Mouse (Mus musculus) embryonic facial prominence, embryonic 15.5 days (tissue): ENCODE measurements around the gene Acox1. TPM values are rescaled to one million over a fixed set of nuclear protein-coding genes. Genes with fewer than 3 reads are reported as not detected.

Experiments
- ATAC-seq: fragments of 200-750 bp; cut with Nextera tagmentation; 2 replicates; pipeline ENCODE4 v1.8.0; 2017; ENCODE audit warnings: low read depth, moderate TSS enrichment; ENCODE audit not compliant: insufficient number of reproducible peaks, low FRiP score, low TSS enrichment
- H3K27ac ChIP-seq: fragments of 300-500 bp; sonication (generic); replicated peaks from 2 replicates; pipeline ENCODE4 v1.5.1; 2015; ENCODE audit warnings: mild to moderate bottlenecking, inconsistent platforms
- H3K27me3 ChIP-seq: fragments of 300-500 bp; sonication (generic); 2 replicates; pipeline ENCODE4 v1.6.1; 2015; ENCODE audit warnings: inconsistent platforms
- H3K36me3 ChIP-seq: fragments of 300-500 bp; sonication (generic); 2 replicates; pipeline ENCODE4 v1.6.1; 2015; ENCODE audit warnings: mild to moderate bottlenecking, inconsistent platforms
- H3K4me1 ChIP-seq: fragments of 300-500 bp; sonication (generic); 2 replicates; pipeline ENCODE4 v1.6.1; 2015; ENCODE audit warnings: inconsistent platforms
- H3K4me2 ChIP-seq: fragments of 300-500 bp; sonication (generic); replicated peaks from 2 replicates; pipeline ENCODE4 v1.6.1; 2015; ENCODE audit warnings: mild to moderate bottlenecking, inconsistent platforms
- H3K4me3 ChIP-seq: fragments of 300-500 bp; sonication (generic); replicated peaks from 2 replicates; pipeline ENCODE4 v1.5.1; 2015; ENCODE audit warnings: mild to moderate bottlenecking, inconsistent platforms
- H3K9ac ChIP-seq: fragments of 300-500 bp; sonication (generic); 2 replicates; pipeline ENCODE4 v1.6.1; 2015; ENCODE audit warnings: inconsistent platforms
- H3K9me3 ChIP-seq: fragments of 300-500 bp; sonication (generic); replicated peaks from 2 replicates; pipeline ENCODE4 v1.6.1; 2016; ENCODE audit warnings: inconsistent platforms
- WGBS: fragments of 180-500 bp; shearing (Covaris S2); methylation state at CpG from one replicate; pipeline ENCODE4 v1.1.7; 2015; 5-methylcytosine and 5-hydroxymethylcytosine counted together
- polyA plus RNA-seq: library from polyadenylated mRNA; unstranded; fragments of >200 nt; fragmentation: Nextera tagmentation; extraction: Ambion mirVana; gene quantifications from 2 replicates; pipeline ENCODE4 v1.2.1, GENCODE M21; 2015

The Acox1 gene
- polyA plus RNA-seq, 1 experiment from 2014 or later, result 29.1 TPM

GRCm38 (mm10) chr11:116210696-116211095 is 11.9 kb upstream of the Acox1 start:
- 66% methylated on average over 5 of the region's 5 CpGs for WGBS
- Histone ChIP-seq H3K9me3 (no peaks in the 10 kb centered on the region), H3K4me1 (0 out of 2 replicates have a peak, but pooled peaks cover 4% of the 10 kb centered on the region), H3K27ac (no peak overlapping the region), H3K36me3 (peaks cover 18% of the 10 kb centered on the region), H3K9ac (no peak overlapping the region), H3K27me3 (no peaks in the 10 kb centered on the region), H3K4me3 (no peak overlapping the region), H3K4me2 (no peak overlapping the region)
- no peak for ATAC-seq

GRCm38 (mm10) chr11:116209257-116209656 is 10.4 kb upstream of the Acox1 start:
- no peak overlapping the region for H3K4me3 ChIP-seq
- no peak overlapping the region for H3K4me2 ChIP-seq
- H3K27me3 ChIP-seq, result no peaks in the 10 kb centered on the region
- H3K36me3 ChIP-seq, result peaks cover 27% of the 10 kb centered on the region
- no peaks in the 10 kb centered on the region for H3K9me3 ChIP-seq
- H3K9ac ChIP-seq, result no peak overlapping the region
- WGBS, result 78% methylated on average over 8 of the region's 8 CpGs
- no peak overlapping the region for H3K27ac ChIP-seq
- no peak for ATAC-seq
- 0 out of 2 replicates have a peak, but pooled peaks cover 4% of the 10 kb centered on the region for H3K4me1 ChIP-seq

DNA sequence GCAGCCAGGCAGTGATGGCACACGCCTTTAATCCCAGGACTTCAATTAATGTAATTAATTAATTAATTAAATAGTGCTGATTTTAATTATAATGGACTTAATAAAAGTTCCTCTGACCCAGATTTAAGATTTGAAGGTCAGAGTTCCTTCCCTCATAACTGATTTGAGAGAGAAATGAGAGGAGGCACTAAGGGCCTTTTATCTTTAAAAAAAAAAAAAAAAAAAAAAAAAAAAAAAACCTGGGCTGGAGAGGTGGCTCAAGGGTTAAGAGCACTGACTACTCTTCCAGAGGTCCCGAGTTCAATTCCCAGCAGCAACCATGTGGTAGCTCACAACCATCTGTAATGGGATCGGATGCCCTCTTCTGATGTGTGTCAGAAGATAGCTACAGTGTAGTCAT is 9.8 kb upstream of the Acox1 start:
- Histone ChIP-seq H3K36me3 (peaks cover 27% of the 10 kb centered on the region), H3K4me1 (0 out of 2 replicates have a peak, but pooled peaks cover 4% of the 10 kb centered on the region), H3K9me3 (no peaks in the 10 kb centered on the region), H3K27me3 (no peaks in the 10 kb centered on the region), H3K4me3 (no peak overlapping the region), H3K9ac (no peak overlapping the region), H3K4me2 (no peak overlapping the region), H3K27ac (no peak overlapping the region)
- 71% methylated on average over 3 of the region's 3 CpGs for WGBS
- ATAC-seq, result no peak

- 0 out of 2 replicates have a peak, but pooled peaks cover 4% of the 10 kb centered on the region for H3K4me1 ChIP-seq
- no peaks in the 10 kb centered on the region for H3K9me3 ChIP-seq
- H3K4me3 ChIP-seq, result no peak overlapping the region
- H3K4me2 ChIP-seq, result no peak overlapping the region
- no peak overlapping the region for H3K27ac ChIP-seq
- ATAC-seq, result no peak
- peaks cover 33% of the 10 kb centered on the region for H3K36me3 ChIP-seq
- no peak overlapping the region for H3K9ac ChIP-seq
- H3K27me3 ChIP-seq, result no peaks in the 10 kb centered on the region
- 50% methylated on average over 4 of the region's 4 CpGs for WGBS
Measured at GRCm38 (mm10) chr11:116206678-116207077, 7.8 kb upstream of the Acox1 start.

DNA sequence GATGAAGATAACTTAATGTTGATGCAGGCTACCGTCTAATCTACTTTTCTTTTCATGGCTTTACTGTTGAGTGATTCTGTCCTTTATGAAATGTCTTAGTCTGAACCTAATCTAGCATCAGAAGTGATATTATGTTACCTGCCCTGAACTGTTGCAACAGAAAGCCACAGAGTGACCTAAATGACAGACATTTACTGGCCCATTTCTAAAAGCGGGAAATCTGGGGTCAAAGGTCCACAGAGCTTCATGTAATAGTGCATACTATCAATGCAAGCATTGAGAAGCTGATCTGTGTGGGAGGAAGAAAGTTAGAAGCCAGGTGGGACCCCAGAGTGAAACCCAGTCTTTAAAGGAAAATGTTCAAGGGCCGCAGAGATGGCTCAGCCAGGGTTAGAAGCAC is 4.3 kb upstream of the Acox1 start:
- WGBS, result 93% methylated on average over 3 of the region's 3 CpGs

GRCm38 (mm10) chr11:116201151-116201550 is 2.3 kb upstream of the Acox1 start:
- ATAC-seq, result no peak
- 85% methylated on average over 2 of the region's 2 CpGs for WGBS
- Histone ChIP-seq H3K9ac (no peak overlapping the region), H3K27ac (no peak overlapping the region), H3K36me3 (peaks cover 23% of the 10 kb centered on the region), H3K9me3 (no peaks in the 10 kb centered on the region), H3K27me3 (no peaks in the 10 kb centered on the region), H3K4me2 (no peak overlapping the region), H3K4me1 (peaks cover 17% of the 10 kb centered on the region), H3K4me3 (no peak overlapping the region)

More for the DNA sequence above, 4.3 kb upstream of the Acox1 start:
- no peak for ATAC-seq
- Histone ChIP-seq H3K36me3 (peaks cover 33% of the 10 kb centered on the region), H3K27me3 (no peaks in the 10 kb centered on the region), H3K4me2 (no peak overlapping the region), H3K9me3 (no peaks in the 10 kb centered on the region), H3K4me1 (peaks cover 6% of the 10 kb centered on the region), H3K9ac (no peak overlapping the region), H3K27ac (no peak overlapping the region), H3K4me3 (no peak overlapping the region)

GRCm38 (mm10) chr11:116198132-116198531 is 713 bp downstream of the Acox1 start:
- Histone ChIP-seq H3K4me3 (peak overlapping the region; percentile 89), H3K27ac (peak overlapping the region; percentile 98), H3K4me1 (peaks cover 26% of the 10 kb centered on the region), H3K4me2 (peak overlapping the region; percentile 69), H3K36me3 (peaks cover 20% of the 10 kb centered on the region; the same call in 1 of the 2 replicates), H3K9ac (peak overlapping the region; percentile 88), H3K9me3 (no peaks in the 10 kb centered on the region), H3K27me3 (no peaks in the 10 kb centered on the region)
- WGBS, result 19% methylated on average over 13 of the region's 13 CpGs
- ATAC-seq, result no peak

DNA sequence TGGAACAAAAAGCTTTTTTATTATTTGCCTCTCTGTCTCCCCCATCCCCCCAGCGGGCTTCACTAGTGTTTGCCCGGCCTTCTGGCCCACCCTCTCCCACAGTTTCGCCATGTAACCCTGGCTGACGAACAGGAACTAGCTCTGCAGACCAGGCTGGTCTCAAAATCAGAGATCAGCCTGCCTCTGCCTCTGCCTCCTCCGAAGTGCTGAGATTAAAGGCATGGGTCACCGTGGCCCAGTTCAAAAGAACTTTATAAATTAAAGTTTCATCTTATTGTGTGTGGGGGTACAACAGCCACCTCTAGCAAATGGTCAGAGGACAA is 1.3 kb downstream of the Acox1 start:
- Histone ChIP-seq H3K4me2 (peak overlapping the region; percentile 69), H3K4me3 (peak overlapping the region; percentile 89), H3K9me3 (no peaks in the 10 kb centered on the region), H3K4me1 (peaks cover 26% of the 10 kb centered on the region), H3K27ac (no peak overlapping the region), H3K36me3 (peaks cover 19% of the 10 kb centered on the region; the same call in 1 of the 2 replicates), H3K9ac (no peak overlapping the region), H3K27me3 (no peaks in the 10 kb centered on the region)
- ATAC-seq, result no peak
- WGBS, result 87% methylated on average over 6 of the region's 6 CpGs

- Histone ChIP-seq H3K9ac (no peak overlapping the region), H3K4me1 (peaks cover 26% of the 10 kb centered on the region), H3K4me2 (no peak overlapping the region; the same call in 1 of the 2 replicates), H3K4me3 (no peak overlapping the region; the same call in 1 of the 2 replicates), H3K27ac (no peak overlapping the region), H3K9me3 (no peaks in the 10 kb centered on the region), H3K36me3 (peaks cover 19% of the 10 kb centered on the region; the same call in 1 of the 2 replicates), H3K27me3 (no peaks in the 10 kb centered on the region)
- no peak for ATAC-seq
- 93% methylated on average over 18 of the region's 18 CpGs for WGBS
Measured at GRCm38 (mm10) chr11:116196866-116197583, 1.8 kb downstream of the Acox1 start.

- peaks cover 23% of the 10 kb centered on the region for H3K36me3 ChIP-seq
Measured at GRCm38 (mm10) chr11:116196336-116196735, 2.5 kb downstream of the Acox1 start.

DNA sequence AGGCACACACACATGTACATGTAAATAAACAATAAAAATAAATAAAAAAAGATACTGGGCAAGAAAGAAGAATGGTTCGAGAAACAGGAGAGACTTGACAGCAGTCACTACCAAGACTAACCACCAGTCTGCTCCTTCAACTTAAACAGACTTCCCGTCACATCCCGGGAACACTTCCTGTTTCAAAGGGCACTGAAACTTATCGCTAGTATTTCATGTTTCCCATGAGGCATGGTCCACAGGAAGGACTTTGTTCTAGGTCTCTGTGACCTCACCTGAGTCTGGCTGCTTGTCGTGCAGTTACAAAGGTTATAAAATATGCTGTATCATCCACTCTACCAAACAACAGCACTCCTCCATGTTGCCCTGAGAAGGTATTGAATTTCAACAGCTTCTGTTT is 3.6 kb downstream of the Acox1 start:
- H3K9ac ChIP-seq, result no peak overlapping the region
- no peaks in the 10 kb centered on the region for H3K9me3 ChIP-seq
- H3K36me3 ChIP-seq, result peaks cover 32% of the 10 kb centered on the region
- no peak for ATAC-seq
- no peak overlapping the region for H3K27ac ChIP-seq
- peaks cover 26% of the 10 kb centered on the region for H3K4me1 ChIP-seq
- no peak overlapping the region for H3K4me3 ChIP-seq
- 68% methylated on average over 5 of the region's 5 CpGs for WGBS
- no peak overlapping the region for H3K4me2 ChIP-seq
- no peaks in the 10 kb centered on the region for H3K27me3 ChIP-seq

More at GRCm38 (mm10) chr11:116196336-116196735, 2.5 kb downstream of the Acox1 start:
- Histone ChIP-seq H3K27me3 (no peaks in the 10 kb centered on the region), H3K27ac (no peak overlapping the region), H3K4me1 (peaks cover 26% of the 10 kb centered on the region), H3K9ac (no peak overlapping the region), H3K9me3 (no peaks in the 10 kb centered on the region), H3K4me2 (no peak overlapping the region), H3K4me3 (no peak overlapping the region)
- 91% methylated on average over 3 of the region's 3 CpGs for WGBS
- no peak for ATAC-seq

- Histone ChIP-seq H3K9ac (no peak overlapping the region), H3K4me3 (no peak overlapping the region), H3K36me3 (peaks cover 38% of the 10 kb centered on the region), H3K4me2 (no peak overlapping the region), H3K4me1 (peaks cover 24% of the 10 kb centered on the region), H3K27ac (no peak overlapping the region), H3K9me3 (no peaks in the 10 kb centered on the region), H3K27me3 (no peaks in the 10 kb centered on the region)
- ATAC-seq, result no peak
- WGBS, result 92% methylated on average over 8 of the region's 8 CpGs
Measured at GRCm38 (mm10) chr11:116194619-116195018, 4.2 kb downstream of the Acox1 start.
